Mouse (Mus musculus): Measurements from ENCODE around the gene L2hgdh. TPM values are rescaled to one million over a fixed set of nuclear protein-coding genes. Genes with fewer than 3 reads are reported as not detected.

L2hgdh gene
- polyA plus RNA-seq, 1 experiment from 2014 or later: 19.6 TPM

DNA sequence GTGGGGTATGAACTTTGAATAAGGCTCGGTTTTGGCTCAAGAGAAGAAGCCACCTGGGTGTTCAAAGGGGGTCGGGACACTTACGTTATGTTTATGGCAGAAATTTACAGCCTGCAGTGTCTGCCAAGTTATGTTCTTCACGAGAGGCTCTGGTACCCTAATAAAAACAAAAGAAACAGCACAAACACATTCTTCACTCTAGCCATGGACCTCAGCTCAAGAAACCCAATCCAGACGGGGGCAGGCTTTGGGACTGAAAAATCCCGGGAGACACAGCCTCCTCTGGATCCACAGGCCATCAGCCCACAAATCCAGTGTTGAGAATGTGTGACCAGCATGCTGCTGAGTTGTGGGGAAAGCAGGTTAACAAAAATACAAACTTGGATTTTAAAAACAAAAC is 35.3 kb upstream of the L2hgdh start:
- no peaks in the 10 kb centered on the region for H3K36me3 ChIP-seq (ENCODE audit: control insufficient read depth, insufficient read depth, low read length)
- no peak for ATAC-seq (ENCODE audit: insufficient number of reproducible peaks, low FRiP score, low TSS enrichment, low read depth)
- 28% methylated on average over 6 of the region's 6 CpGs for WGBS
- H3K9ac ChIP-seq (ENCODE audit: low read length): no peak overlapping the region
- no peak overlapping the region for H3K27ac ChIP-seq (replicated peaks; ENCODE audit: low read depth, low read length)
- DNase-seq (ENCODE audit: low spot score): peak; percentile 23
- H3K9me3 ChIP-seq (ENCODE audit: control insufficient read depth, low read length): no peaks in the 10 kb centered on the region
- H3K4me2 ChIP-seq (ENCODE audit: low read depth, severe bottlenecking): no peak overlapping the region
- no peak overlapping the region for H3K4me3 ChIP-seq (ENCODE audit: low read depth, low read length)
- peaks cover 7% of the 10 kb centered on the region for H3K4me1 ChIP-seq (ENCODE audit: control insufficient read depth, insufficient read depth, low read length)
- no peaks in the 10 kb centered on the region for H3K27me3 ChIP-seq (ENCODE audit: control insufficient read depth, insufficient read depth, low read length)

- Histone ChIP-seq H3K4me3 (ENCODE audit: low read depth, low read length) (no peak overlapping the region), H3K4me2 (ENCODE audit: low read depth, severe bottlenecking) (peak overlapping the region; percentile 15; the same call in 1 of the 2 replicates), H3K27me3 (ENCODE audit: control insufficient read depth, insufficient read depth, low read length) (no peaks in the 10 kb centered on the region), H3K36me3 (ENCODE audit: control insufficient read depth, insufficient read depth, low read length) (no peaks in the 10 kb centered on the region), H3K27ac (replicated peaks; ENCODE audit: low read depth, low read length) (no peak overlapping the region), H3K9me3 (ENCODE audit: control insufficient read depth, low read length) (no peaks in the 10 kb centered on the region), H3K4me1 (ENCODE audit: control insufficient read depth, insufficient read depth, low read length) (peaks cover 7% of the 10 kb centered on the region), H3K9ac (ENCODE audit: low read length) (no peak overlapping the region)
- 16% methylated on average over 7 of the region's 7 CpGs for WGBS
- ATAC-seq (ENCODE audit: insufficient number of reproducible peaks, low FRiP score, low TSS enrichment, low read depth) (no peak), DNase-seq (ENCODE audit: low spot score) (no peak)
Observed at GRCm38 (mm10) chr12:69759267-69759885, 34.7 kb upstream of the L2hgdh start.

DNA sequence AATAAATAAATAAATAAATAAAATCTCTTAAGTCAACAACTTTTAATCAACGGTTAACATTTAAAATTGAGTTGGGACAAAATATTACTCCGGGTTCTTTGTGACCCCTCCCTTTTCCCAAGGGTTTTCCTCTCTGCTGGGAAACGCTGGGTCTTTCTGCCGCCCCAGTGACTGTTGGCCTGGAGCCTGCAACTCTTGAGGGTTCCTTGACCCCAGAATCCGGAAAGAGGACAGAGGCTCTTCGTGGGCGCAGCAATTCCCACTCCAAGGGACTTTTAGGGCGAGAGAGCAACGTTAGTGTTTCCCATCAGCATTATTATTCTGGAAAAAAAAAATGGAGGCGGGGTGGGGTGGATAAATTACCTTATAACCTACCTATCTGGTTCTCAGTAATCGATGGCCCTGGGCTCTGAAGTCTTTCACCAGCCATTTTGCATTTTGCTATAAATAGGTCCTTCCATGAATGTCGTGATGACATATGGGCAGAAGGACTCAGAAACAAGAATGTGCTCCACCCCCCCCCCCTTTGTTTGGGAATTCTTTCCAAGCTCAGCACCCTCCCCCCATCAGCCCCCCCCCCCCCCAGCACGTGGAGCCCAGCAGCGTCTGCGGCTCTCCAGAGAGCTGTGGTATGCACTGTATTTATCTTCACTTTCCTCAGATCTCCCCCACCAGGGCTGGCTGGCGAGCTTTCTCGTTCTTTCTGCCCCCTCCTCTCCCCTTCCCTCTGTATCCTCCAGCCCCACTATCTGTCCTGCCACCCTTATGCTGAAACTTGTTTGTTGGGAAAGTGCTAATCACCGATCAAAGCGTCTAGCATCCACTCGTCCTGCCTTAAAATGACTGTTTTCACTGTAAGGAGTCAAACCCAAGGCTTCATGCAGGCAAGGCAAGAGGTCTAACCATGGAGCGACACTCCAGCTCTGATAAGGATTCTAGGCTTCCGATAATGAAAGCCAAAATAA is 33.8 kb upstream of the L2hgdh start:
- Histone ChIP-seq H3K9ac (ENCODE audit: low read length) (no peak overlapping the region), H3K9me3 (ENCODE audit: control insufficient read depth, low read length) (no peaks in the 10 kb centered on the region), H3K27me3 (ENCODE audit: control insufficient read depth, insufficient read depth, low read length) (no peaks in the 10 kb centered on the region), H3K4me2 (ENCODE audit: low read depth, severe bottlenecking) (peak overlapping the region; percentile 33), H3K36me3 (ENCODE audit: control insufficient read depth, insufficient read depth, low read length) (no peaks in the 10 kb centered on the region), H3K4me3 (ENCODE audit: low read depth, low read length) (no peak overlapping the region), H3K4me1 (ENCODE audit: control insufficient read depth, insufficient read depth, low read length) (peaks cover 7% of the 10 kb centered on the region), H3K27ac (replicated peaks; ENCODE audit: low read depth, low read length) (no peak overlapping the region)
- ATAC-seq (ENCODE audit: insufficient number of reproducible peaks, low FRiP score, low TSS enrichment, low read depth): no peak
- 7% methylated on average over 22 of the region's 22 CpGs for whole genome bisulfite sequencing
- DNase-seq (ENCODE audit: low spot score): peak; percentile 49

DNA sequence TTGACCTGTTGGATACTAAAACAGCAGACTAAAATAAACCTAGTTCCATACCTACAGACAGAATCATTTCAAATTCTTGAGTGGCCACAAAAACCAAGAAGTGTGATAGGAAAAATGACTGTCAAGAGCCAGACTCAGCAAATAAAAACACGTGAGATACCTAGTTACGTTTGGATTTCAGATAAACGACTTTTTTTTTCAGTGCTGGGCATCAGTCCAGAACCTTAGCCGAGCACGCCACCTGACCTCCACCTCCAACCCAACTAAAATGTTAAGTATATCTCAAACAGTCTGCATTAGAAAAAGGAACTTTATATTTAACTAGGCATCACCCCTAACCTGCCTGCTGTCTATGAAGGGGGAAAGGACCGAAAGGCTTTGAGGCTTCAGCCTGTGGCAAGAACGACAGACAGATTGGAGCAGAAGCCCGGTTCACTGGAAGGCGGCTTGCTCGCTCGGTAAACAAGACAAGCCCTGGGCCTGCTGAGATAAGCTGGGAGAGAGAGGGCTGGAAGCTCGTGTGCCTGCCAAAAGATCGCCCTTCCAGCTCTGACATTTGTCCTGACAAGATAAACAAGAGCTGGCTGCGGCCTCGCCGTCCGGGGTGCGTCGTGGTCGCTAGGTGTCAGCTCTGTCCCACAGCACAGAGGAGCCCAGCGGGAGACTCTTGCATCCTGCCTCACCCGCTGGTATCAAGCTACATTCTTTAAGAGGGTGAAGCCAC is 32.9 kb upstream of the L2hgdh start:
- Histone ChIP-seq H3K36me3 (ENCODE audit: control insufficient read depth, insufficient read depth, low read length) (no peaks in the 10 kb centered on the region), H3K4me2 (ENCODE audit: low read depth, severe bottlenecking) (0 out of 2 replicates have a peak overlapping the region, but pooled peaks have one; percentile 24), H3K4me3 (ENCODE audit: low read depth, low read length) (no peak overlapping the region), H3K4me1 (ENCODE audit: control insufficient read depth, insufficient read depth, low read length) (peaks cover 7% of the 10 kb centered on the region), H3K27me3 (ENCODE audit: control insufficient read depth, insufficient read depth, low read length) (no peaks in the 10 kb centered on the region), H3K27ac (replicated peaks; ENCODE audit: low read depth, low read length) (no peak overlapping the region), H3K9ac (ENCODE audit: low read length) (no peak overlapping the region), H3K9me3 (ENCODE audit: control insufficient read depth, low read length) (no peaks in the 10 kb centered on the region)
- ATAC-seq (ENCODE audit: insufficient number of reproducible peaks, low FRiP score, low TSS enrichment, low read depth) (no peak), DNase-seq (ENCODE audit: low spot score) (peak; percentile 73)
- 20% methylated on average over 22 of the region's 22 CpGs for WGBS

GRCm38 (mm10) chr12:69756015-69756414 is 31.3 kb upstream of the L2hgdh start:
- no peak overlapping the region for H3K4me2 ChIP-seq (ENCODE audit: low read depth, severe bottlenecking)
- no peak overlapping the region for H3K9ac ChIP-seq (ENCODE audit: low read length)
- WGBS: 80% methylated on average over 5 of the region's 5 CpGs
- no peak overlapping the region for H3K4me3 ChIP-seq (ENCODE audit: low read depth, low read length)
- H3K36me3 ChIP-seq (ENCODE audit: control insufficient read depth, insufficient read depth, low read length): no peaks in the 10 kb centered on the region
- H3K27ac ChIP-seq (replicated peaks; ENCODE audit: low read depth, low read length): no peak overlapping the region
- no peaks in the 10 kb centered on the region for H3K27me3 ChIP-seq (ENCODE audit: control insufficient read depth, insufficient read depth, low read length)
- peaks cover 14% of the 10 kb centered on the region for H3K4me1 ChIP-seq (ENCODE audit: control insufficient read depth, insufficient read depth, low read length)
- DNase-seq (ENCODE audit: low spot score) (no peak), ATAC-seq (ENCODE audit: insufficient number of reproducible peaks, low FRiP score, low TSS enrichment, low read depth) (no peak)
- H3K9me3 ChIP-seq (ENCODE audit: control insufficient read depth, low read length): no peaks in the 10 kb centered on the region

- Histone ChIP-seq H3K27ac (replicated peaks; ENCODE audit: low read depth, low read length) (no peak overlapping the region), H3K4me1 (ENCODE audit: control insufficient read depth, insufficient read depth, low read length) (peaks cover 9% of the 10 kb centered on the region), H3K9me3 (ENCODE audit: control insufficient read depth, low read length) (no peaks in the 10 kb centered on the region), H3K4me2 (ENCODE audit: low read depth, severe bottlenecking) (no peak overlapping the region), H3K9ac (ENCODE audit: low read length) (no peak overlapping the region), H3K27me3 (ENCODE audit: control insufficient read depth, insufficient read depth, low read length) (no peaks in the 10 kb centered on the region), H3K36me3 (ENCODE audit: control insufficient read depth, insufficient read depth, low read length) (no peaks in the 10 kb centered on the region), H3K4me3 (ENCODE audit: low read depth, low read length) (no peak overlapping the region)
- 84% methylated on average over 5 of the region's 5 CpGs for WGBS
- ATAC-seq (ENCODE audit: insufficient number of reproducible peaks, low FRiP score, low TSS enrichment, low read depth) (no peak), DNase-seq (ENCODE audit: low spot score) (no peak)
Observed at GRCm38 (mm10) chr12:69753936-69754335, 29.3 kb upstream of the L2hgdh start.

GRCm38 (mm10) chr12:69751864-69752341 is 27.2 kb upstream of the L2hgdh start:
- H3K27ac ChIP-seq (replicated peaks; ENCODE audit: low read depth, low read length): peak overlapping the region; percentile 70; the same call in 1 of the 2 replicates
- H3K27me3 ChIP-seq (ENCODE audit: control insufficient read depth, insufficient read depth, low read length): no peaks in the 10 kb centered on the region
- peak; percentile 72; the same call in 1 of the 2 replicates for ATAC-seq (ENCODE audit: insufficient number of reproducible peaks, low FRiP score, low TSS enrichment, low read depth)
- peak overlapping the region; percentile 23; the same call in 1 of the 2 replicates for H3K9ac ChIP-seq (ENCODE audit: low read length)
- 25% methylated on average over 10 of the region's 10 CpGs for WGBS
- H3K4me1 ChIP-seq (ENCODE audit: control insufficient read depth, insufficient read depth, low read length): peaks cover 6% of the 10 kb centered on the region
- no peaks in the 10 kb centered on the region for H3K36me3 ChIP-seq (ENCODE audit: control insufficient read depth, insufficient read depth, low read length)
- H3K4me2 ChIP-seq (ENCODE audit: low read depth, severe bottlenecking): no peak overlapping the region
- no peaks in the 10 kb centered on the region for H3K9me3 ChIP-seq (ENCODE audit: control insufficient read depth, low read length)
- no peak overlapping the region for H3K4me3 ChIP-seq (ENCODE audit: low read depth, low read length)
- DNase-seq (ENCODE audit: low spot score): peak; percentile 53

DNA sequence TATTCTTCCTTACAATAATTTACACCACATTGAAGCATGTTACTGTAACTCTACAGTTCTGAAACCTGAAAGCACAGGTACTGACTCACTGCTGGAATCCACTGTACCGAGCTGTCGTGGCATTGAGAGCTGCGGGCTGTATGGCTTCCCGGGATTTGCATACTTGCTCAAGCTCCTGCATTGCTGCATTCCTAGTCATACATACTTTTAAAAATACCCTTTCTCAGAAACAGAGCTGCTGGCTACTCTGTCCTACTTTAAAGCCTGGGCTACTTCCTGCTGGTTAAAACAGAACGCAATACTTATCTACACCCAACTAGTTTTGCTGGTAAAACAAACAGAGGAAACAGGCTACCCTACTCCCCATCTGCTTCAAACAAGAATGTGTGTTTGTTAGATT is 19.5 kb upstream of the L2hgdh start:
- H3K4me3 ChIP-seq (ENCODE audit: low read depth, low read length): no peak overlapping the region
- no peak for DNase-seq (ENCODE audit: low spot score)
- no peaks in the 10 kb centered on the region for H3K36me3 ChIP-seq (ENCODE audit: control insufficient read depth, insufficient read depth, low read length)
- no peaks in the 10 kb centered on the region for H3K27me3 ChIP-seq (ENCODE audit: control insufficient read depth, insufficient read depth, low read length)
- no peak overlapping the region for H3K27ac ChIP-seq (replicated peaks; ENCODE audit: low read depth, low read length)
- ATAC-seq (ENCODE audit: insufficient number of reproducible peaks, low FRiP score, low TSS enrichment, low read depth): no peak
- no peaks in the 10 kb centered on the region for H3K9me3 ChIP-seq (ENCODE audit: control insufficient read depth, low read length)
- no peaks in the 10 kb centered on the region for H3K4me1 ChIP-seq (ENCODE audit: control insufficient read depth, insufficient read depth, low read length)
- H3K9ac ChIP-seq (ENCODE audit: low read length): no peak overlapping the region
- H3K4me2 ChIP-seq (ENCODE audit: low read depth, severe bottlenecking): no peak overlapping the region
- 91% methylated on average over 5 of the region's 5 CpGs for WGBS
